Comparison of ENCODE assay signal across 11 mouse cellular contexts in genomic region chr2:144332486-144332885, GRCm38 (mm10). TPM values are rescaled to one million over a fixed set of nuclear protein-coding genes. Genes with fewer than 3 reads are reported as not detected.
DNase-seq lines count a peak whose midpoint lies in the region; ATAC-seq and TF ChIP-seq lines count a peak whose summit lies in the region.
"Had no signal": no experiment of that assay in that cellular context is flagged by ENCODE, and none has a peak within 500 bp of the region (broad histone marks: within the 10 kb centered on the region; RNA-seq: fewer than 3 reads in every experiment).

No protein-coding gene starts in this region.

- intact Hi-C loops in heart, adult 2 months (cut with DNase I): no loop called here

- TF ChIP-seq CTCF in heart, adult 2 months (IDR thresholded peaks at IDR 0.05): no peak

- TF ChIP-seq EP300 in heart, adult 2 months (IDR thresholded peaks at IDR 0.05; ENCODE audit: insufficient read depth, low read depth, low read length): no peak

- H3K79me2 ChIP-seq in heart, adult 2 months (replicated peaks; ENCODE audit: control insufficient read depth, insufficient read depth, low read length): no peaks in the 10 kb centered on the region

- no peak overlapping the region for H3K27ac ChIP-seq in heart, embryonic 13.5 days (replicated peaks)
- no peak overlapping the region for H3K27ac ChIP-seq in heart, adult 2 months
- H3K27ac ChIP-seq in hindbrain, embryonic 14.5 days: no peak overlapping the region
- no peak overlapping the region for H3K27ac ChIP-seq in midbrain, embryonic 14.5 days (replicated peaks; ENCODE audit: low read depth, low read length)

- no peak for DNase-seq in heart, adult 2 months
- peak; percentile 10 for DNase-seq in embryo, embryonic 10 days (ENCODE audit: low spot score)
- DNase-seq in hindbrain, embryonic 14.5 days (ENCODE audit: low spot score): no peak
- DNase-seq in midbrain, embryonic 14.5 days: peak; percentile 42
- DNase-seq in right cerebral cortex, postnatal 10 days (ENCODE audit: low spot score in 2 of 2): no peak
- no peak for DNase-seq in layer of hippocampus, adult 18-20 months (ENCODE audit: low spot score in 2 of 2)
- no peak for DNase-seq in adrenal gland, postnatal 36 days

- H3K4me2 ChIP-seq in heart, embryonic 13.5 days: peak overlapping the region; percentile 92
- H3K4me2 ChIP-seq in hindbrain, embryonic 14.5 days (replicated peaks): peak overlapping the region; percentile 95
- H3K4me2 ChIP-seq in midbrain, embryonic 14.5 days (ENCODE audit: low read length): peak overlapping the region; percentile 86

- ATAC-seq in heart, embryonic 13.5 days (ENCODE audit: extremely low read depth, insufficient number of reproducible peaks, low FRiP score, low TSS enrichment): no peak
- no peak for ATAC-seq in hindbrain, embryonic 14.5 days (ENCODE audit: low FRiP score)
- no peak for ATAC-seq in midbrain, embryonic 14.5 days (ENCODE audit: low FRiP score, low TSS enrichment)

- peaks cover 88% of the 10 kb centered on the region for H3K27me3 ChIP-seq in heart, embryonic 13.5 days (replicated peaks)
- H3K27me3 ChIP-seq in heart, adult 2 months (ENCODE audit: control insufficient read depth, insufficient read depth, low read length): peaks cover 27% of the 10 kb centered on the region
- peaks cover 82% of the 10 kb centered on the region for H3K27me3 ChIP-seq in hindbrain, embryonic 14.5 days (ENCODE audit: control insufficient read depth, insufficient read depth, low read length)
- H3K27me3 ChIP-seq in midbrain, embryonic 14.5 days (ENCODE audit: control insufficient read depth, insufficient read depth, low read length): peaks cover 53% of the 10 kb centered on the region

- 4% methylated on average over 9 of the region's 9 CpGs for WGBS in heart, embryonic 13.5 days
- WGBS in heart, adult 2 months: 12% methylated on average over 9 of the region's 9 CpGs
- 5% methylated on average over 9 of the region's 9 CpGs for WGBS in hindbrain, embryonic 14.5 days
- WGBS in midbrain, embryonic 14.5 days: 7% methylated on average over 9 of the region's 9 CpGs

- H3K9me3 ChIP-seq in heart, embryonic 13.5 days: no peaks in the 10 kb centered on the region
- H3K9me3 ChIP-seq in hindbrain, embryonic 14.5 days (ENCODE audit: control insufficient read depth, low read length): 0 out of 2 replicates have a peak, but pooled peaks cover 3% of the 10 kb centered on the region
- no peaks in the 10 kb centered on the region for H3K9me3 ChIP-seq in midbrain, embryonic 14.5 days (ENCODE audit: control insufficient read depth, low read length)

- H3K36me3 ChIP-seq in heart, embryonic 13.5 days: no peaks in the 10 kb centered on the region
- H3K36me3 ChIP-seq in heart, adult 2 months (ENCODE audit: control insufficient read depth, insufficient read depth, low read length): no peaks in the 10 kb centered on the region
- H3K36me3 ChIP-seq in hindbrain, embryonic 14.5 days (replicated peaks; ENCODE audit: control insufficient read depth, insufficient read depth): no peaks in the 10 kb centered on the region
- H3K36me3 ChIP-seq in midbrain, embryonic 14.5 days (ENCODE audit: control insufficient read depth, insufficient read depth, low read length): no peaks in the 10 kb centered on the region

- no peak for TF ChIP-seq POLR2A in heart, adult 2 months (IDR thresholded peaks at IDR 0.05; ENCODE audit: insufficient read depth, low read depth, low read length)

- H3K4me1 ChIP-seq in heart, embryonic 13.5 days: peaks cover 41% of the 10 kb centered on the region
- no peaks in the 10 kb centered on the region for H3K4me1 ChIP-seq in heart, adult 2 months (ENCODE audit: control insufficient read depth, insufficient read depth, low read length)
- H3K4me1 ChIP-seq in hindbrain, embryonic 14.5 days (replicated peaks; ENCODE audit: control insufficient read depth, insufficient read depth, low read length): peaks cover 26% of the 10 kb centered on the region
- peaks cover 22% of the 10 kb centered on the region for H3K4me1 ChIP-seq in midbrain, embryonic 14.5 days (ENCODE audit: control insufficient read depth, insufficient read depth, low read length)

- peak overlapping the region; percentile 58 for H3K9ac ChIP-seq in heart, embryonic 13.5 days
- no peak overlapping the region for H3K9ac ChIP-seq in heart, adult 2 months (ENCODE audit: low read depth, low read length)
- no peak overlapping the region for H3K9ac ChIP-seq in hindbrain, embryonic 14.5 days
- no peak overlapping the region for H3K9ac ChIP-seq in midbrain, embryonic 14.5 days (replicated peaks; ENCODE audit: low read length)

- peak overlapping the region; percentile 64 for H3K4me3 ChIP-seq in heart, embryonic 13.5 days
- H3K4me3 ChIP-seq in heart, adult 2 months: no peak overlapping the region
- H3K4me3 ChIP-seq in hindbrain, embryonic 14.5 days (replicated peaks; ENCODE audit: low read length): peak overlapping the region; percentile 30
- H3K4me3 ChIP-seq in midbrain, embryonic 14.5 days (replicated peaks; ENCODE audit: low read depth, low read length): peak overlapping the region; percentile 26

RNA-seq across cellular contexts. Expression of gene Ovol2, which starts 0.5 kb away (rescaled TPM):
- polyA plus RNA-seq in heart, embryonic 13.5 days (2015; fragmentation: Nextera tagmentation; extraction: Ambion mirVana): 0.13 and 0.24 TPM in 2 replicates
- total RNA-seq in heart, adult 2 months (2021): not detected
- 0.14 TPM in 1 of 2 replicates, not detected in the other for polyA plus RNA-seq in heart, adult 2 months (2012; rRNA removed)
- polyA plus RNA-seq in hindbrain, embryonic 14.5 days (2014; fragmentation: Nextera tagmentation; extraction: Ambion mirVana): not detected in 2 replicates
- not detected in 2 replicates for polyA plus RNA-seq in midbrain, embryonic 14.5 days (2014; fragmentation: Nextera tagmentation; extraction: Ambion mirVana)
- 1 to 10 TPM; 1.6 to 1.9 TPM for total RNA-seq in layer of hippocampus, adult 18-20 months (2021)
- total RNA-seq in adrenal gland, postnatal 36 days (2021): not detected
- polyA plus RNA-seq: C2C12; neural tube, embryonic 11.5 days had no signal

RNA-seq across cellular contexts. Expression of gene Kat14, which starts 36.3 kb away (rescaled TPM):
- polyA plus RNA-seq in heart, embryonic 13.5 days (2015; fragmentation: Nextera tagmentation; extraction: Ambion mirVana): 24.7 and 27.9 TPM in 2 replicates
- total RNA-seq in heart, adult 2 months (2021): 10 to 100 TPM; 23.7 to 26.8 TPM
- polyA plus RNA-seq in heart, adult 2 months (2012; rRNA removed): 22.2 and 26.1 TPM in 2 replicates
- polyA plus RNA-seq in hindbrain, embryonic 14.5 days (2014; fragmentation: Nextera tagmentation; extraction: Ambion mirVana): 22.4 and 23.3 TPM in 2 replicates
- polyA plus RNA-seq in midbrain, embryonic 14.5 days (2014; fragmentation: Nextera tagmentation; extraction: Ambion mirVana): 24.0 and 25.5 TPM in 2 replicates
- total RNA-seq in layer of hippocampus, adult 18-20 months (2021): 10 to 100 TPM; 31.9 to 36.6 TPM
- 10 to 100 TPM; 21.4 to 29.6 TPM for total RNA-seq in adrenal gland, postnatal 36 days (2021)

RNA-seq across cellular contexts. Expression of gene Pet117, which starts 36.3 kb away (rescaled TPM):
- polyA plus RNA-seq in heart, embryonic 13.5 days (2015; fragmentation: Nextera tagmentation; extraction: Ambion mirVana): 0.90 and 1.3 TPM in 2 replicates
- 1 to 10 TPM; 8.9 to 9.1 TPM for total RNA-seq in heart, adult 2 months (2021)
- polyA plus RNA-seq in heart, adult 2 months (2012; rRNA removed): not detected in 2 replicates
- 0.53 and 3.0 TPM in 2 replicates for polyA plus RNA-seq in hindbrain, embryonic 14.5 days (2014; fragmentation: Nextera tagmentation; extraction: Ambion mirVana)
- polyA plus RNA-seq in midbrain, embryonic 14.5 days (2014; fragmentation: Nextera tagmentation; extraction: Ambion mirVana): 3.1 TPM in 1 of 2 replicates, not detected in the other
- total RNA-seq in layer of hippocampus, adult 18-20 months (2021): 10 to 100 TPM in 1 of 2 experiments, 1 to 10 TPM in 1; 6.9 to 10.4 TPM
- total RNA-seq in adrenal gland, postnatal 36 days (2021): 1 to 10 TPM; 3.2 to 6.4 TPM
- polyA plus RNA-seq: large intestine, adult 2 months; neural tube, embryonic 11.5 days had no signal

Comparison
In these comparisons a context has a peak if more than half of its experiments do, and no peak if none do; other contexts are left out.
1. DNase-seq: peak in embryo, embryonic 10 days (single experiment) and midbrain, embryonic 14.5 days (single experiment); none in heart, adult 2 months (0 of 2), hindbrain, embryonic 14.5 days (single experiment), right cerebral cortex, postnatal 10 days (0 of 2), layer of hippocampus, adult 18-20 months (0 of 2) and adrenal gland, postnatal 36 days (0 of 2).
2. Peak in every context shown above with its lines, with median percentiles within 50 percentile points of each other: H3K4me2 ChIP-seq.